Mouse (Mus musculus) MN1 (cell line): Measurements from ENCODE around the gene Hectd3.

ENCODE experiments used
- DNase-seq: peaks from one replicate; pipeline ENCODE4 v3.0.0-alpha.2; 2016; ENCODE audit warnings: low spot score

Hectd3 gene

GRCm38 (mm10) chr4:116995131-116995797 is at the start of gene Hectd3:
Hectd3 (plus strand) TSS chr4:116995317.
- DNase-seq: peak; percentile 62

- no peak for DNase-seq
These were observed 43.5 kb upstream of the Hectd3 start for GRCm38 (mm10) chr4:116951642-116952041.

GRCm38 (mm10) chr4:116954951-116955350 is 40.2 kb upstream of the Hectd3 start:
- DNase-seq: peak; percentile 34

- DNase-seq: no peak
These were observed 18.6 kb upstream of the Hectd3 start for GRCm38 (mm10) chr4:116976503-116976902.

- no peak for DNase-seq
These were observed 9.4 kb upstream of the Hectd3 start for GRCm38 (mm10) chr4:116985681-116986080.

- DNase-seq: peak; percentile 90
These were observed 8.6 kb upstream of the Hectd3 start for GRCm38 (mm10) chr4:116986400-116987121.

GRCm38 (mm10) chr4:116987122-116987456 is 8.0 kb upstream of the Hectd3 start:
- DNase-seq: no peak

GRCm38 (mm10) chr4:116989731-116990130 is 5.4 kb upstream of the Hectd3 start:
- DNase-seq: no peak

GRCm38 (mm10) chr4:116991366-116991765 is 3.8 kb upstream of the Hectd3 start:
- peak; percentile 78 for DNase-seq

GRCm38 (mm10) chr4:116993672-116994621 is 1.2 kb upstream of the Hectd3 start, which contains the start of gene Urod:
Urod (minus strand) TSS chr4:116994413.
- peak; percentile 90 for DNase-seq

- peak; percentile 40 for DNase-seq
These were observed 650 bp downstream of the Hectd3 start for GRCm38 (mm10) chr4:116995798-116996135.

- no peak for DNase-seq
These were observed 4.5 kb downstream of the Hectd3 start for GRCm38 (mm10) chr4:116999513-117000154.

- no peak for DNase-seq
These were observed 6.8 kb downstream of the Hectd3 start for GRCm38 (mm10) chr4:117001957-117002356.

GRCm38 (mm10) chr4:117002543-117003521 is 7.7 kb downstream of the Hectd3 start:
- DNase-seq: peak; percentile 65

GRCm38 (mm10) chr4:117004649-117005048 is 9.5 kb downstream of the Hectd3 start:
- no peak for DNase-seq

- no peak for DNase-seq
These were observed 10.7 kb downstream of the Hectd3 start for GRCm38 (mm10) chr4:117005611-117006400.

GRCm38 (mm10) chr4:117007058-117007457 is 11.9 kb downstream of the Hectd3 start:
- DNase-seq: no peak

GRCm38 (mm10) chr4:117010231-117010630 is 15.1 kb downstream of the Hectd3 start:
- no peak for DNase-seq

GRCm38 (mm10) chr4:117013596-117013995 is 18.5 kb downstream of the Hectd3 start:
- peak; percentile 49 for DNase-seq

- no peak for DNase-seq
These were observed 19.8 kb downstream of the Hectd3 start for GRCm38 (mm10) chr4:117014901-117015415.
